Mouse (Mus musculus) bone marrow, adult 2 months (tissue): Measurements from ENCODE around the gene Tom1. TPM values are rescaled to one million over a fixed set of nuclear protein-coding genes. Genes with fewer than 3 reads are reported as not detected.
A peak's percentile ranks its signal among the peaks of the same experiment; 100 is the strongest.

ENCODE experiments used
- H3K27ac ChIP-seq: fragments of 200-500 bp; 2 replicates; pipeline ENCODE4 v1.5.1; 2012; ENCODE audit warnings: low read depth, mild to moderate bottlenecking, control low read depth, inconsistent platforms, low read length; ENCODE audit not compliant: control insufficient read depth, poor library complexity, insufficient read depth
- H3K4me1 ChIP-seq: fragments of 200-500 bp; 2 replicates; pipeline ENCODE4 v1.6.1; 2011; ENCODE audit warnings: low read length; ENCODE audit not compliant: control insufficient read depth, insufficient read depth
- H3K4me3 ChIP-seq: fragments of 200-500 bp; replicated peaks from 2 replicates; pipeline ENCODE3; 2011; ENCODE audit warnings: mild to moderate bottlenecking, low read depth, low read length, control low read depth; ENCODE audit not compliant: control insufficient read depth
- CTCF ChIP-seq: fragments of 200-500 bp; IDR thresholded peaks from 2 replicates; pipeline ENCODE4 v1.5.1; 2011; ENCODE audit warnings: low read length, control low read depth; ENCODE audit not compliant: control insufficient read depth, insufficient read depth
- POLR2A ChIP-seq: fragments of 200-500 bp; IDR thresholded peaks from 2 replicates; pipeline ENCODE4 v1.6.1; 2011; ENCODE audit warnings: low read depth, mild to moderate bottlenecking, control low read depth, low read length, borderline replicate concordance; ENCODE audit not compliant: control insufficient read depth
- WGBS: fragments of 180-500 bp; shearing (Covaris S2); methylation state at CpG from one replicate; pipeline ENCODE4 v1.1.7; 2018; 5-methylcytosine and 5-hydroxymethylcytosine counted together
- polyA plus RNA-seq: library from polyadenylated mRNA; stranded (reverse); fragments of >200 nt; gene quantifications from 2 replicates; pipeline ENCODE4 v1.2.4, GENCODE M21; 2011; ENCODE audit warnings: low replicate concordance; ENCODE audit not compliant: missing spikeins, insufficient read depth, insufficient read length

Tom1 gene
- polyA plus RNA-seq, 1 experiment = 23.7 TPM

GRCm38 (mm10) chr8:75088989-75089881 is 55.7 kb downstream of the Tom1 start:
- no peak overlapping the region for H3K4me3 ChIP-seq
- H3K4me1 ChIP-seq = no peaks in the 10 kb centered on the region; the same call in 1 of the 2 replicates
- WGBS = 10% methylated on average over 6 of the region's 6 CpGs
- no peak for TF ChIP-seq CTCF
- TF ChIP-seq POLR2A = no peak
- H3K27ac ChIP-seq = no peak overlapping the region; the same call in 1 of the 2 replicates

- 78% methylated on average over 4 of the region's 4 CpGs for WGBS
- Histone ChIP-seq H3K4me1 (no peaks in the 10 kb centered on the region; the same call in 1 of the 2 replicates), H3K4me3 (no peak overlapping the region), H3K27ac (no peak overlapping the region)
- TF ChIP-seq POLR2A (no peak), CTCF (no peak)
These were observed 57.4 kb downstream of the Tom1 start for GRCm38 (mm10) chr8:75090781-75091365.

- Histone ChIP-seq H3K4me1 (no peaks in the 10 kb centered on the region; the same call in 1 of the 2 replicates), H3K4me3 (peak within 1 kb of the TSS; percentile 86), H3K27ac (peak within 1 kb of the TSS; percentile 71)
- WGBS = 8% methylated on average over 36 of the region's 36 CpGs
- TF ChIP-seq POLR2A (peak; percentile 80; the same call in 1 of the 2 replicates), CTCF (no peak)
These were observed 60.1 kb downstream of the Tom1 start, which contains the start of gene Hmox1 for GRCm38 (mm10) chr8:75093399-75094156. Gene Hmox1 (plus strand): TSS chr8:75093621.

- Histone ChIP-seq H3K4me1 (no peaks in the 10 kb centered on the region; the same call in 1 of the 2 replicates), H3K4me3 (no peak overlapping the region), H3K27ac (no peak overlapping the region)
- no peak for TF ChIP-seq POLR2A
- no peak for TF ChIP-seq CTCF
- 77% methylated on average over 4 of the region's 4 CpGs for WGBS
These were observed 69.5 kb downstream of the Tom1 start for GRCm38 (mm10) chr8:75102956-75103355.

GRCm38 (mm10) chr8:75103376-75103878 is 69.9 kb downstream of the Tom1 start:
- 63% methylated on average over 8 of the region's 8 CpGs for WGBS
- no peak overlapping the region for H3K27ac ChIP-seq

GRCm38 (mm10) chr8:75108527-75109235 is 75.2 kb downstream of the Tom1 start:
- H3K4me1 ChIP-seq = peaks cover 3% of the 10 kb centered on the region; the same call in 1 of the 2 replicates
- peak overlapping the region; percentile 91 for H3K4me3 ChIP-seq
- WGBS = under 1% methylated on average over 9 of the region's 9 CpGs
- TF ChIP-seq POLR2A (no peak), CTCF (peak; percentile 97)
- H3K27ac ChIP-seq = peak overlapping the region; percentile 58

More at GRCm38 (mm10) chr8:75103376-75103878, 69.9 kb downstream of the Tom1 start:
- Histone ChIP-seq H3K4me3 (no peak overlapping the region), H3K4me1 (no peaks in the 10 kb centered on the region; the same call in 1 of the 2 replicates)
- TF ChIP-seq CTCF (no peak), POLR2A (no peak)
